Mouse (Mus musculus) kidney, adult 18-20 months (tissue): Measurements from ENCODE around the gene Prg4.

Experiments
- DNase-seq: peaks from one replicate; pipeline ENCODE4 v3.0.0; 2021

Gene Prg4

DNA sequence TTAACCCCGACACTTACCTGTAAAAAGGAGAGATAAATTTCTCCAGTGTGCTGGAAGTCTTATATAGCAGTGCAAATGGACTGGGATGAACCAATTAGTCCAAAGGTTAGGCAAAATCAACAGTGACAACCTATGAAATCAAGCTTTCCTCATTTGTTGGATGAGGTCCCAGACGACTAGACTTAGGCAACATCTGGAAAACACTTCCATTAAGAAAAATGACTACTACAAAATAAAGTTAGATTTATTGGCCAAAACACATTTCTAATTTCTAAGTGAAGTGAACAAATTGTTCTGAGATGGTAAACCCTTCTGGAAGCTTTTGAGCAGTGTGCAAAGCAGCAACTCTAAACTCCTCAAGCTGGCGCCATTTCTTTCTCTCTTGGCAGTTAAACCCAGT, at the start of gene Prg4:
TSS of gene Prg4 (minus strand) at position 34 of the 400 bp plus-strand sequence.
- no peak for DNase-seq

DNA sequence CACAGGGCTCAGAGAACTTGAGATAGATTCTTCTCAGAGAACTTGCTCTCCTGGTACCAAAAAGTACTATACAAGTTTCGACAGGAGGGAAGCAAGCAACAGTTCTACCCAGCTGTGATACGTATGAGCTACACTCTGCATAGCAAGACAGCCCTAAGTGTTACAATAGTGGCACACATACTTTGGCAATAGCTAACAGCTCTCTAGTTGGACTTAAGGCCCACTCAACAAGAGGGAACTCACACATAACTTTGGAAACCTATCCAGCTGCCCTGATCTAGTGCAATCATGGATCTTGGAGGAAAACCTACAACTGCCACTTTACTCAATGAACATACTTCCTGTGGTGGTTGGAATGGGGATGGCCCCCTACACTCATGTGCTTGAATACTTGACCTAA, 47.1 kb upstream of the Prg4 start:
- DNase-seq: no peak

DNA sequence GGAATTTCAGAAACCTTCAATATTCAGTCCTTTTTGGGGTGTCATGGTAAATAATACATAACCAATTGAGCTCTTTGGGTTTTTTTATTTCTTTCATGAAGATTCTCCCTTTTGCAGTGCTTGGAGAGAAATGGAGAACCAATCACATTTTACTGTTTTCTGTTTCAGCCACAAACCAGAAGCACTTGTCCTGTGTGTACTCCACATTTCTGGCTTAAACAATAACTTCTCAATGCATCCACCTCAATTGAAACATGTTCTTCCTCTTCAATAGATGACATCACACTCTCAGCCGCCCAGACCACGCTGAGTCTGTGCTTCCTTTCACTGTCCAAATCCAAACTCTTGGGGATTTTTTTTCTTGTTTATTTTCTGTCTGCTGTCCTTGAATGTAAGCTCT, 39.8 kb upstream of the Prg4 start:
- DNase-seq: no peak

DNA sequence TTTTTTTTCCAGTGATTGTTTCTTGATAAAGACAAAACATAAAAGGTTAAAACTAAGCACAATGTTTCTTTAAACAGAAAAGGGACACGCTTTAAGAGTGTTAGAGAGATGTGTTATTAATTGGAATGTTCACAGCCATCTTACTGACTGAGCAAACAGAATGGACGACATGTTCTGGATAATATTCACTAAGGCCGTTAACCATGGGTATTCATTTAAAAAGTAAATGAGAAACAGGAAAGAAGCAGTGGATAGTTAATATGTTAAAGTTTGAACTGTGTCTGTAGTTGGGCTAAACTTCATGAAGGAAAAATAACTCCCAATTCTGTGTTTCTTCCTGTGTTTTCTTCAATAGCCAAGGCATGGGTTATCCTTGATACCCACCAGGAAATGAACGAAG, 37.4 kb upstream of the Prg4 start:
- DNase-seq: no peak

DNA sequence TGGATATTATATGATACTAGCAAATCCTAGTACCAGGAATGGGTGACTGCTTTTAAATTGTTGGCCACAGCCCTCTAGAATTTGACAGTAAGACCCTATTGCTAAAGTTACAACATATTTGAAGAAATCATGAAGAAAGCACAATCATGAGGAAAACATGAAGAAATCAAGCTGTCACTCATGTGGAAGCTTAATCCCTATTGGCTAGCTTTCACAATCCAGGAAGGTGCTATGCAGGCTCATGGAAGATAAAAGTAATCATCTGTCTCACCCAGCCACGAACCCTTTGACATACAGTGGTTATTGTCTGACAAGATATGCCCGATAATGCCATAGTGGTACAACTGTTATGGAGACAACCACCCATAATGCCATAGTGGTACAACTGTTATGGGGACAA, 32.2 kb upstream of the Prg4 start:
- no peak for DNase-seq

DNA sequence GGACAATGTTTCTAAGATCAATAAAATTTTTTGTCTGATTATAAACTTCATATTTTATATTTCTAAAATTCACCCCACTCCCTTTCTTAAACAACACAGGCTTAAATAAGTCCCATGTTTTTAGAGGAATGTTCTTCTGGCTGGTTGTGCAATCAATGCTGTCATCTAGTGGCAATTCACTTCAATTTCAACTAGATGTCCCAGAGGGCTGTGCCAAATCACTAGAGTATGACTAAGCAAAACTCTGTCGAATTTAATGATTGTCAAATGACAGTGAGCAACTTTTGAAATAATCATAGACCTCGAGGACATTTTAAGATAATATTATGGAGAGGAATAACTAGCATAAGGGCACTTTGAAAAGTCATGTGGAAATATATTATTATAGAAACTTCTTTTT, 31.7 kb upstream of the Prg4 start:
- DNase-seq: no peak

DNA sequence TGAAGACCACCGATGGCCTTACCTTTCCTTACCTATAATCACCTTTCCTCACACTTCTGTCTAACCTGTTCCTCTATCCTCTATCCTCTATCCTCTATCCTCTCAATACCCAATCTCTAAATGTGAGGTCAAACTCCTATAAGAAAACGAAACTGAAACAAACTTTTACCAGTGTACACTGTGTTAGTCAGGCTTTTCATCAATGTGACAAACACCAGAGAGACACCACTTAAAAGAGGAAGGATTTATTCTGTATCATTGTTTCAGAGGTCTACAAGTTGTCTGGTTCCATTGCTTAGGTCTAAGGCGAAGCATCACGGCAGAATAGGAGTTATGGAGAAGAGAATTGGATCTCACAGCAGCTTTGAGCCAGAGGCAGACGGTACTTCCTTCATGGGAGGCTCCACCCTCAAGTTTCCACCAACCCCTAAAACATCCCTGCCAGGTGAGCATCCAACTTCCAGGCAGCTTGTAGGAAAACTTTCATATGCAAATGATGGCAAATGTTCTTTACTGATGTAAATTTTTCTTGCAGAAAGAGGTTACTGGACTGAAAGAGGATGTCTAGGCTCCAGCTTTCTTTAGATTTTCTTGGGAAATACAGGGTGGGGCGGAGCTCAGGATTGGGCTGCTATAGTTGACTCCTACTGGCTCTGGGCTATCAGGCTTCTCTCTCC, 30.8 kb upstream of the Prg4 start:
- DNase-seq: no peak

DNA sequence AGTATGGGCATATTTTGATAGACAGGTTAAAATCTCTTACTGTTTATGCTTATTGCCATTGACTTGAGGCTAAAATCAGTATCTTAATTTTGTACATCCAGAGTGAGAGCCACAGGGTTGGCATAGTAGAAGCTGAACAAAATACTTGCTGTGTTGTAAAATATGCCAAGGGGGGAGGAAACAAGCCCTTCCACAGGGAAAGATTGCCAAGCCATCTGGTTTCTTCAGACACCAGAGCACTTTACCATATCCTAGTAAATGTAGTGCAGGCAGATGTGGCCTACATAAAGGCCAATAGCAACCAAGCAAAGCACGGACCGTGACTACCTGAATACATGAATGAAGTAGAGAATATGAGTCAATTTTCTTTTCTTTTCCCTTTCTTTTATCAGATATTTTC, 23.2 kb upstream of the Prg4 start:
- no peak for DNase-seq

DNA sequence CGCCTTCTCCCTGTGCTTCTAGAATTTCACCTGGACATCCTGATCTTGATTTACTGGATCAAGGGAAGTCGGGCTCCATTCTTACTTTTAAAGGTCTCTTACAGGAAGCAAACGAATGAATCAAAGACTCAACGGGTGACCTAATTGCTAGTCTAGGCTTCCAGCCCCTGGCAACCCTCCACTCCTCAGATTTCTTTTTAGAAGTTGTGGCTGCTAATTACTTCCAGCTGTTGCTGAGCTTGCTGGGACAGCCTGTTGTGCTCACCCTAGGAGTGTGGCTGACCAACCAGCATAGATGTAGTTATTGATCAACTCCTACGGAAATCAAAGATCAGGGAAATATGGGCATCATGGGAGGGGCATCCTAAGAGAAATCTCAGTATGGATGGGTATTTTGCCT, 14.7 kb upstream of the Prg4 start:
- DNase-seq: no peak

DNA sequence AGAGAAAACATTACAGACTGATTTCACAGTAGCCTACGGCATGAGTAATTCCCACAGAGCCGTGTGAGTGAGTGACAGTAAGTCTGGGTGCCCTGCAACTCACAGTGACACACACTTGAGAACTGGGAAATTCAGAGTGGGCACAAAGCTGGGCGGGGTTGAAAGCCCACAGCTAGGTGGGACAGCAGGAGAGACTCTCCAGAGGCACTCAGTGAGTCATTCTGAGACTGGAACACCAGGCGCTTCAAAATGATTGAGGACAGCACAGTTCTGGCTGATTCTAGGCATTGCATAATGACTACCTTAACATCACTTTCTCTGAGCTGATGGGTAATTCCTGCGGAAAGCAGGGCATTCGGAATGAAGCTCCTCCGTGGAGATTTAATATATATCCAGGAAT, 6.6 kb upstream of the Prg4 start:
- no peak for DNase-seq

DNA sequence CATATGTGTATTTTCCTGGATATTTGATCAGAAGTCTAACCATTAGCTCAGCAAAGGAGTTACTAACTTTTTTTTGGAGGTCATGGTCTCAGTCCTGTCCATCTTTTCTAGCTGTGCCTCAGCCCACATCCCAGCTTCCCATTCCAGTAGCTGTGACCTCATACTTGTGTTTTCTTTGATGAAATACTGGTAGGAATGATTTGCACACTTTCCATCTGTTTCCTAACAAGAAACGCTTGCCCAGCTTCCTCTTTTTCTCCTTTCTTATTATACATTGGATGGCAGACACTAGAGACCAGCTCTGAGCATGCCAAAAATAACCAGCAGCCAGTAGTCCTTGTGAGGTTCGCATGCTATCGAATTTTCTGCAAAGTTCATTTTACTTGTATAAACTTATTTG, 4.0 kb upstream of the Prg4 start:
- no peak for DNase-seq

DNA sequence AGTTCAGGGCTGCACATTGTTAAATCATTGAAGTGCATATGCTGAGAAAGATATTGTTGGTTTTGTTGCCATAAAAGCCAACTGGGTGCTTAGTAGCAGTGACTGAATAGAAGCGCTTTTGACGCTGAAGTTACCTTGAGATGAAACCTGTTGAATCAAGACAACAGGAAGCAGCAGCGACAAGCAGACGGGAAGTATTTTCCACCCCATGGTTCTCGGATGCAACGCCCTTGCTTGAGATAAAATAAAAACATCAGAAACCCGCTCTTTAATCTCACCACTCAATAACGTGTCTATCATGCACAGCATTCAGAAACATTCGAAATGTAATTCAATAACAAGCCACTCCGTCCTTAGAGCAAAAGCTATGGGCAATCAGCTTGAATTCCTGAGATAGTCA, 601 bp downstream of the Prg4 start:
- no peak for DNase-seq

DNA sequence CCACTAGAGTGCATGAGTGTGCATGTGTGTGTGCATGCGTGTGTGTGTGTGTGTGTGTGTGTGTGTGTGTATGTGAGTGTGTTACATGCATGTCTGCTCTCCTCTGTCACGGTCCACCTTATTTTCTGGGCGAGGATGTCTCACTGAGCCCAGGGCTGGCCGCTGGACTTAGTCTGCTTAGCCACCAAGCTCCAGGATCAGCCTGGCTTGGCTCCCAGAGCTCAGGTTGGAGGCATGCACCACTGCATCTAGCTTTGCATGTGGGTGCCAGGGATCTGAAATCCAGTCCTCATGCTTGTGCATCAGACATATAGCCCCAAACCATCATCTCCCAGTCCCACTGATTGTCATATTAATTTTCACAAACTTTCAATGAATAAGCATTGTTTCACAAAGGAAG, 2.3 kb downstream of the Prg4 start:
- DNase-seq: no peak

DNA sequence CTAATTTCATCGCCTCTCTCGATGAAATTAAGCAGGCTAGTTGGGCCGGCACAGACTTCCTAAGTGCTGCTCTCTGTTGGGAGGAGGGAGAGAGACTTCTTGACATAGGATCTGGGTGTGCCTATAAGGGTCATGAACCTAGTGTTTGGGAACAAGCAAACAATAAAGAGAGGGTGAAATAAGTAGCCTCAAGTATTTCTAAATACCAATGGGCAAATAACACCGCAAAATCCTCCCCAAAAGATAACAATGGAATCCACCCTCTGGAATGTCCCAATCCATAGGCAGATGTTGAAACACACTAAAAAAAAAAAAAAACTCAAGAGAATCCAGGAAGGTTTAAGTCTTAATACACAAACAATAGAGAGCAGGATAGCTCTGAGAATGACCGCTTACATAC, 2.9 kb downstream of the Prg4 start:
- DNase-seq: no peak

DNA sequence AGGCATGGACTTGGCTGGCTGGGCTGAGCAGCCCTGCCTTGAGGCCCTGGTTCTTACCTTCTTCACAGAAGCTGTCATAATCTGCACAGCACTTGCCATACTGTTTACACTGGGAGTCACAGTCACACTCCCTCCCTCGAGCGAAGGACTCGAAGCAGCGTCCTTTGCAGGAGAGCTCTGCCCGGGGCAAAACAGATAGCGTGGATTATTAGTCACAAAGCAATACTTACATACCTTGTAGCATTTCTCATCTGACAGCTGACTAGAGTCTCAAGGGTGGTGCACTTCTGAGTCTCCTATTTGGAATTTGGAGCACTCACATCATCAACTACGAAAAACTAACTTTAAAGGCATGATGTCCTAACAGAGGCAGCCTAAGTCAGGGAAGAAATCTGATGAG, 5.4 kb downstream of the Prg4 start:
- DNase-seq: no peak

DNA sequence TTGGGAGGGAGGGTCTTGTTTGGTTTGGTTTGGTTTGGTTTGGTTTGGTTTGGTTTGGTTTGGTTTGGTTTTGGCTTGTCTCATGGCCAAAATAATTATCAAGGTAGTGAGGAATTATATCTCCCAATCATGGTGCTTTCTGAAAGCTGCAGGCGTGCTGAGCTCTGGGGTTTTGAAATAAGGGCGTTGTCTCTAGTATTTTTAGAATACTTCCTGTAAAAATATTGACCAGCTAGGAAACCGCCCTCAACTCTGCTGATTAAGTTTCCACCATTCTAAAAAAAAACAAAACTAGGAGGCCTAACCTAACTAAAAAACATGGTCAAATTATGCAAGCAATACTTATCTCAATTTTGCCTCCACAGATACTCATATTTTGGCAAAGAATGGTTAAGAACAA, 6.4 kb downstream of the Prg4 start:
- no peak for DNase-seq

DNA sequence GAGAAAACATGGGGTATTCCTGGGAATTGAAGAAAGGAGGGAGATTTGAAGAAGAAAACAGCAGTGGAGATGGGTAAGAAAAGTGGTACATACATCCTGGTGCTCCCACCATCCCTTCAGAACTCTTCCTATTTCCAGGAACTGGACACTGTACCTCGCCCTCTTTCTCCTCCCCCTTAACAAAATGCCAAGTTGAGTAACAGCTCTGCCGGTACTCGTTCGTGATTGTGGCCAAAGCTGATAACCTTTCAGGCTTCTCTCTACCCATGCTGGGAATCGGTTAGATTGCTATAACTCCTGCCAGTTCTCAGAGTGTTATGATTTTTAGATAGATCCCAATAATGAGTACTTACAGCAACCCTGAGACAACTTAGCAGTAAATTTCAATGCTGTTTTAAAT, 7.0 kb downstream of the Prg4 start:
- no peak for DNase-seq

DNA sequence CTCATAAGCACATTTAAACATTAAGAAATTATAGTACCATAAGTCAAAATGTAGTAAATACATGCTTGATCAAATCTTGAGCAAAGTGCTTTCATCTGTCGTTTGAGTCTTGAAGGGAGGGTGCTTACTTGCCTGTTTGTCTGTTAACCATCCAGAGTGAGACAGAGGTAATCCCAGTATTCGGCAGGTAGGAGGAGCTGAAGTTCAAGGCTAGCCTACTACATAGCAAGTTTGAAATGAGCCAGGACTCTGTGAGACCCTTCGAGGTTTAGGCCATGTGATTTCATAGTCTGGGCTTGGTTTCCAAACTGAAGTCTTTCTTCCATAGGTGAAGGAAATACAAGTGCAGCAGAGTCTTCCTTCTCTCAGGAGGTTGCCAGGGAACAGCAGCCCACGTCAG, 24.2 kb downstream of the Prg4 start:
- DNase-seq: no peak

DNA sequence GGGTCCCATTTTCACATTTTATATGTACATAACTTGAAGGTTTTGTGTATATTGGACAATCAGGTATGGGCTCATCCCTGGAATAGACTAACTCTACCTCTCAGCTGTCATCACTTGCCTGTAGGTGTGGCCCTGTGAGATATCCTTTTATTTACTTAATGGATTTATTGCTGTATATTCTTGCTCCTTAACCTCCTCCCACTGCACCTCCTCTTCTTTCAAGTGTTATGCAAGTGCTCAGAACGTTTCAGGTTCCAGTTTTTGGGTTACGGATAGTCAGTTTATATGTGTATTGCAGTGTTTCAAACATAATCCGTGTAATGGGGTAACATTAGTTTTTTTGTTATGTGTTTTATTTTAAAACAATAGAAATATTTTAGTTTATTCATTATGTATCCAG, 27.3 kb downstream of the Prg4 start:
- DNase-seq: no peak

DNA sequence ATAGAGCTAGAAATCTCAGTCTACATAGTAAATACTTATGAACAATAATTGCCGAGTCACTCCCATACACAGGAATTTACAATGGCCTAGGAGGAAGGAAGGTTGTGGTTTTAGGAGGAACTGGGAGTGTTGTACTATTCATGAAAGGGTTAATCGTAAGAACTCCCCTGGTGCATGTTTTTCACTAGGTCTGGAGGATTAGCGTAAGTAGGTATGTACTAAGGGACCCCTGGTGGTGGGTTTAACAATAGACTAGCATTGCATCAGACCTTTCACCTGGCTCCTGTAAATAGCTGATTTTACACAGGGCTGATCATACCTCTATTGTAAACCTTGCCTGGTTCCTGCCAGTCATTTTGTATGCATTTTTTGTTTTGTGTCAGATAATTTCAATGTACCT, 39.7 kb downstream of the Prg4 start:
- no peak for DNase-seq

DNA sequence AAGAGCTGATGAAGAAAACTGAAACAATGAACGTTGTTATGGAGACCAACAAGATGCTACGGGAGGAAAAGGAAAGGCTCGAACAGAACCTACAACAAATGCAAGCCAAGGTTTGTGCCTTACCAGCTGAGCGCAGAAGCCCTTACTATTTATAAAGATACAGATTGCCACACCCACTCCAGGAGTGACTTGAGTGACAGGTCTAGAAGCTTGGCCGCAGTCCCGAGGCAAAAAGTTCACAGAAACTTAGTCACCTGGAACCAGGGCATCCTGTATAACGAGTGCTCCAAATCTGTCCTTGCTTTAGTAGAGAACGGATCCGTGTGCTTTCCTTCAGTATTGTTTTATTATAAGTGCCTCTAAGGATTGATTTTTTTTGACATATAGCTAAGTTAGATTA, 40.3 kb downstream of the Prg4 start:
- peak; percentile 45 for DNase-seq

DNA sequence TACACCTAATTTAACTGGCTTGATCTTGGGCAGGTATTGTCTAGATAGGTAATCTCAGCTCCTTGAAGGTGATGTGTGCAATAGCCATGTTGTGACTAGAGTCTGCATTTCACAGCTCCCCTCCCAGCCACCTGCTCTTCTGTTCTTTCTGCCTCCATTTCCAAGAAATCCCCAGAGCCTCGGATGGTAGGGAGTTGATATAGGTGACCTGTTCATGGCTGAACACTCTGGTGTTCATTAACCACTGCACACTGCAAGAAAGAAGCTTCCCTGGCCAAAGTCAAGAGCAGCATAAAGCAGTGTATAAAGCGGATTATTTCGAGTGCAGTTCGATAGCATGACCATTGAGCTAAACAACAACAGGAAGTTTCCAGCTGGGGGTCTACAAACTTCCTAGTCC, 47.5 kb downstream of the Prg4 start:
- DNase-seq: no peak

DNA sequence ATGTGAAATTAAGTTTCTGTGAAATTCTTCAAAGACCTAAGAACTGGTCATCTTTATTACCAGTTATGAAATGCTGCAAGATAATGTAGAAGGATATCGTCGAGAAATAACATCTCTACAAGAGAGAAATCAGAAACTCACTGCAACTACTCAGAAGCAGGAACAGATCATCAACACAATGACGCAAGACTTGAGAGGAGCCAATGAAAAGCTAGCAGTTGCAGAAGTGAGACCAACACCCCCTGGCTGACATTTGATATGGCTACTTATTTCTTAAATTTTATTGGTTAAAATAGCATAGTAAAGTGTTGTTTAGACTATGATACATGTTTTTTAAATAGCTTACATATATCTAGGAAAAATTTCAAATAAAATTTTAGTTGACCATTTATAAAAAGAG, 50.0 kb downstream of the Prg4 start:
- DNase-seq: no peak

DNA sequence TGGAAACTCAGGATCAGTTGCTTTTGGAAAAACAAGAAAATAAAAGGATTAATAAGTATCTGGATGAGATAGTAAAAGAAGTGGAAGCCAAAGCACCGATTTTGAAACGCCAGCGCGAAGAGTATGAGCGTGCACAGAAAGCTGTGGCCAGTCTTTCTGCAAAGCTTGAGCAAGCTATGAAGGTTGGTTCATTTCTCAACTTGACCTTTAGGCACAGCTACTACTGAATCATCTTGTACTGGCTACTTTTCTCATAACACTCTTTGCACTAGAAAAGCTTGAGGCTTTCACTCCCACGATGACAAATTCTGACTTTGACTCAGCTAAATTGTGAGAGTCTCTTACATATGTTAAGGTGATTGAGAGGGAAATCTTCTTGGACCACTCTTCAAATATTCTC, 56.0 kb downstream of the Prg4 start:
- DNase-seq: no peak

DNA sequence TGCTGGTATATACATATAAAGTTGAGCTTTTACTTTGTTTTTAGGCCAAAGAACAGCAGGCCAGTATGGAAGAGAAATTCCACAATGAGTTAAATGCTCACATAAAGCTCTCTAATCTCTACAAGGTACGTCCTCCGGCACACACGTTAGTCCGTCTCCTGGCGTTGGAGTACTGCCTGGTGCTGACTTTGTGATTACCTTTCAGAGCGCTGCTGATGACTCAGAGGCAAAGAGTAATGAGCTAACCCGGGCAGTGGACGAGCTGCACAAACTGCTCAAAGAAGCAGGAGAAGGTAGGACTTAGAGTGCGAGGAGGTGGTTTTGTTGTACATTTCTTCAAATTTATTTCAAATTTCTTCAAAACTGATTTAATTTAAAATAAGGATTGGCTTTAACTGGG, 58.7 kb downstream of the Prg4 start:
- no peak for DNase-seq

DNA sequence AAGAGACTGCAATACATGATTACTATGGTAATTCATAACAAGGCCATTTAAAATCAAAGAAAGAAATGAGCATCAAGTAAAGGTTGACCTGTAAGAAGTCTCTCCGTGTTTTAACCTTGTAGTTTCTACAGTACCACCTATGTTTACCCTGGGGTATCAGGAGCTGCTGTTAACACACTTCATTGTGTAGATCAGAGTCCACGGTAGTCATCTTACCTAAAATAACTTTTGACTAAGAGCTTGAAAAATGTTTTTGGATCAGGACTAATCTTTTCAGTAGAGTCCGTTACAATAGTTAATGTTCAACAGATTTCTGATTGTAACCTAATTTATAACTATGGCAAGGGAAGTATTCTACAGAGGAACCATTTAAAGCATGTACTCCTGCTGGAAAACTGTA, 61.4 kb downstream of the Prg4 start:
- no peak for DNase-seq
